Mouse (Mus musculus): ENCODE results near the gene 1700017B05Rik.

DNA sequence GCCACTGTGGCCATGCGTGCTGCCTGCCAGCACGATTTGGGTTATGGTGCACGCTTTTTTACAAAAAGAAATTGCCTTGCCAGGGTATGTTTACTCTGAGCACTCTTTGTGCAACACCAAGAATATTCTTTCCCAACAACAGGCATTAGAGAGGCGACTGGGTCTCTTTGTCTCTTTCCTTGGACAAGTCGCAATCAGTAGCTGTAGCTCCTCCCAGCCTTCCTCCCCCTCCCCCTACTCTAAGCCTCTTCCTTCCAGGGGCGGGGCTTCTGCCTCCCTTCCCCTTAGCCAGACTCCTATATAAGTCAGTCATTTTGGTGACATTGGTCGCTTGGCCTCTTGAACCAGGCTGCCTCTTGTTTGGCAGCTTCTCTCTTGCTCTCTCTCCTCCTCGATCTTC, 33.9 kb upstream of the 1700017B05Rik start:
- TF ChIP-seq GATA1 (IDR thresholded peaks at IDR 0.05; ENCODE audit: low read length) (no peak), TAL1 (IDR thresholded peaks at IDR 0.05; ENCODE audit: low read length) (no peak)

All from erythroblast, embryonic 14.5 days (primary cell).